Mouse (Mus musculus): ENCODE data around the gene Lingo1. TPM values are rescaled to one million over a fixed set of nuclear protein-coding genes. Genes with fewer than 3 reads are reported as not detected.

Gene Lingo1
- total and polyA plus RNA-seq, 2 experiments = under 0.01 to 0.27 TPM

GRCm38 (mm10) chr9:56797876-56798275, 1.6 kb upstream of the Lingo1 start:
- Histone ChIP-seq H3K4me3 (ENCODE audit: insufficient read depth, low read depth, low read length) (no peak overlapping the region), H3K79me2 (ENCODE audit: control insufficient read depth, insufficient read depth, low read length) (no peaks in the 10 kb centered on the region), H3K4me1 (ENCODE audit: control insufficient read depth, insufficient read depth, low read length) (no peaks in the 10 kb centered on the region), H3K27me3 (ENCODE audit: control insufficient read depth, insufficient read depth, low read length) (peaks cover 6% of the 10 kb centered on the region), H3K27ac (replicated peaks; ENCODE audit: insufficient read depth, low read depth, low read length) (no peak overlapping the region), H3K9ac (ENCODE audit: low read depth, low read length) (no peak overlapping the region), H3K36me3 (ENCODE audit: control insufficient read depth, insufficient read depth, low read length) (no peaks in the 10 kb centered on the region)
- DNase-seq (ENCODE audit: extremely low read depth, low read depth, low spot score) = no peak
- TF ChIP-seq POLR2A (IDR thresholded peaks at IDR 0.05; ENCODE audit: extremely low read depth, insufficient read depth, low read length) = no peak
- TF ChIP-seq CTCF (IDR thresholded peaks at IDR 0.05; ENCODE audit: low read depth, low read length) = peak; percentile 44; the same call in 1 of the 2 replicates
- 8% methylated on average over 5 of the region's 5 CpGs for WGBS

GRCm38 (mm10) chr9:56796656-56797131, 426 bp upstream of the Lingo1 start:
- Histone ChIP-seq H3K9ac (ENCODE audit: low read depth, low read length) (no peak overlapping the region), H3K4me3 (ENCODE audit: insufficient read depth, low read depth, low read length) (no peak overlapping the region), H3K4me1 (ENCODE audit: control insufficient read depth, insufficient read depth, low read length) (no peaks in the 10 kb centered on the region), H3K79me2 (ENCODE audit: control insufficient read depth, insufficient read depth, low read length) (no peaks in the 10 kb centered on the region), H3K27me3 (ENCODE audit: control insufficient read depth, insufficient read depth, low read length) (peaks cover 6% of the 10 kb centered on the region), H3K27ac (replicated peaks; ENCODE audit: insufficient read depth, low read depth, low read length) (no peak overlapping the region), H3K36me3 (ENCODE audit: control insufficient read depth, insufficient read depth, low read length) (no peaks in the 10 kb centered on the region)
- 2% methylated on average over 41 of the region's 41 CpGs for WGBS
- TF ChIP-seq POLR2A (IDR thresholded peaks at IDR 0.05; ENCODE audit: extremely low read depth, insufficient read depth, low read length) (no peak), CTCF (IDR thresholded peaks at IDR 0.05; ENCODE audit: low read depth, low read length) (no peak)
- no peak for DNase-seq (ENCODE audit: extremely low read depth, low read depth, low spot score)

- no peak for TF ChIP-seq CTCF (IDR thresholded peaks at IDR 0.05; ENCODE audit: low read depth, low read length)
- TF ChIP-seq POLR2A (IDR thresholded peaks at IDR 0.05; ENCODE audit: extremely low read depth, insufficient read depth, low read length) = no peak
- H3K27ac ChIP-seq (replicated peaks; ENCODE audit: insufficient read depth, low read depth, low read length) = no peak overlapping the region
- no peaks in the 10 kb centered on the region for H3K79me2 ChIP-seq (ENCODE audit: control insufficient read depth, insufficient read depth, low read length)
- no peaks in the 10 kb centered on the region for H3K4me1 ChIP-seq (ENCODE audit: control insufficient read depth, insufficient read depth, low read length)
- no peak overlapping the region for H3K4me3 ChIP-seq (ENCODE audit: insufficient read depth, low read depth, low read length)
- DNase-seq (ENCODE audit: extremely low read depth, low read depth, low spot score) = no peak
- no peak overlapping the region for H3K9ac ChIP-seq (ENCODE audit: low read depth, low read length)
- no peaks in the 10 kb centered on the region for H3K36me3 ChIP-seq (ENCODE audit: control insufficient read depth, insufficient read depth, low read length)
- whole genome bisulfite sequencing = 78% methylated on average over 11 of the region's 11 CpGs
- H3K27me3 ChIP-seq (ENCODE audit: control insufficient read depth, insufficient read depth, low read length) = peaks cover 5% of the 10 kb centered on the region
Measured at GRCm38 (mm10) chr9:56791696-56792261, 4.5 kb downstream of the Lingo1 start.

- DNase-seq (ENCODE audit: extremely low read depth, low read depth, low spot score) = no peak
- WGBS = 90% methylated on average over 10 of the region's 10 CpGs
- TF ChIP-seq POLR2A (IDR thresholded peaks at IDR 0.05; ENCODE audit: extremely low read depth, insufficient read depth, low read length) (no peak), CTCF (IDR thresholded peaks at IDR 0.05; ENCODE audit: low read depth, low read length) (no peak)
- H3K9ac ChIP-seq (ENCODE audit: low read depth, low read length) = no peak overlapping the region
- no peaks in the 10 kb centered on the region for H3K36me3 ChIP-seq (ENCODE audit: control insufficient read depth, insufficient read depth, low read length)
- H3K27me3 ChIP-seq (ENCODE audit: control insufficient read depth, insufficient read depth, low read length) = no peaks in the 10 kb centered on the region
- H3K79me2 ChIP-seq (ENCODE audit: control insufficient read depth, insufficient read depth, low read length) = no peaks in the 10 kb centered on the region
- no peak overlapping the region for H3K27ac ChIP-seq (replicated peaks; ENCODE audit: insufficient read depth, low read depth, low read length)
- H3K4me1 ChIP-seq (ENCODE audit: control insufficient read depth, insufficient read depth, low read length) = no peaks in the 10 kb centered on the region
- H3K4me3 ChIP-seq (ENCODE audit: insufficient read depth, low read depth, low read length) = no peak overlapping the region
Measured at GRCm38 (mm10) chr9:56784576-56784975, 11.7 kb downstream of the Lingo1 start.

GRCm38 (mm10) chr9:56776881-56777801, 19.1 kb downstream of the Lingo1 start:
- TF ChIP-seq CTCF (IDR thresholded peaks at IDR 0.05; ENCODE audit: low read depth, low read length) = no peak
- no peak for TF ChIP-seq POLR2A (IDR thresholded peaks at IDR 0.05; ENCODE audit: extremely low read depth, insufficient read depth, low read length)
- DNase-seq (ENCODE audit: extremely low read depth, low read depth, low spot score) = no peak
- WGBS = 67% methylated on average over 11 of the region's 11 CpGs

More at GRCm38 (mm10) chr9:56776881-56777801, 19.1 kb downstream of the Lingo1 start:
- Histone ChIP-seq H3K36me3 (ENCODE audit: control insufficient read depth, insufficient read depth, low read length) (no peaks in the 10 kb centered on the region), H3K79me2 (ENCODE audit: control insufficient read depth, insufficient read depth, low read length) (no peaks in the 10 kb centered on the region), H3K4me3 (ENCODE audit: insufficient read depth, low read depth, low read length) (no peak overlapping the region), H3K4me1 (ENCODE audit: control insufficient read depth, insufficient read depth, low read length) (no peaks in the 10 kb centered on the region), H3K27me3 (ENCODE audit: control insufficient read depth, insufficient read depth, low read length) (no peaks in the 10 kb centered on the region), H3K27ac (replicated peaks; ENCODE audit: insufficient read depth, low read depth, low read length) (no peak overlapping the region), H3K9ac (ENCODE audit: low read depth, low read length) (no peak overlapping the region)

All from liver, adult 2 months (tissue).